In the genomic region with DNA sequence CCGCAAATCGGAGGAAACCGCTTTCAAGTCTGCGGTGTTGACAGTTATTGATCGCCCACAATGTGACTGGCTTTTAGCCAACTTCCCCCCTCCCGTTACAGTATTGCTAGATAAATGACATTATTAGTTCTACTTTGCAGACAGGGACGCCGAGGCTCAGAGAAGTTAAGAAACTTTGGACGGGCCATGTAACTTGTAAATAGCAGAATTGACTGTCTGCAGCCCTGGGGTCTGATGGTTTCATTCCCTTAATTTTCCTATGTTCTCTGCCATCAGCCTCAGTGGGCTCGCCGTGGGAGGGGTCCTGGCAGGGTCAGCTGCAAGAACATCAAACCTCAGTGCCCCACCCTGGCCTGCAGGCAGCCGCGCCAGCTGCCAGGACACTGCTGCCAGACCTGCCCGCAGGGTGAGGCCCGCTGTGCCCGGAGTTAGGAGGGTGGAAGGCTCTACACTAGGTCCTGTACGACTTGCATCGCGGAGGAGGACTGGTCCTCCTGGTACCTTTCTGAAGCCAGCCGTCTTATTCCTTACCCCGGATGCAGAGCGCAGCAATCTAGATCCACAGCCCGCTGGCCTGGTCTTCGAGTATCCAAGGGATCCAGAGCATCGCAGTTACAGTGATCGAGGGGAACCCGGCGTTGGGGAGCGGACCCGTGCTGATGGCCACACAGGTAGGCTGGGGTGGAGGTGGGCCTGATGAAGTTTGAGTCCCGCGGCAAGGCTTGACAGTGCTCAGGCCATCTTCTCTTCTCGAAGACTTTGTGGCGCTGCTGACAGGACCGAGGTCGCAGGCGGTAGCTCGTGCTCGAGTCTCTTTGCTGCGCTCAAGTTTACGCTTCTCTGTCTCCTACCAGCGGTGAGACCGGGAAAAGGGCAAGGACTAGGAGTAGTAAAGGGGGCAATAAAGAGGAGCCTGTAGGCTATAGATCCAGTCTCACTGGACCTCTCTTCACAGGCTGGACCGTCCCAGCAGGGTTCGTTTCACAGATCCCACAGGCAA, we compare ENCODE assay signal across 8 mouse cellular contexts. TPM values are rescaled to one million over a fixed set of nuclear protein-coding genes. Genes with fewer than 3 reads are reported as not detected.
DNase-seq lines count a peak whose midpoint lies in the region; ATAC-seq and TF ChIP-seq lines count a peak whose summit lies in the region.

Gene Thpo (minus strand): TSS at position 781 of the 1,000 bp plus-strand sequence.

- peaks cover 30% of the 10 kb centered on the region for H3K36me3 ChIP-seq in hindbrain, embryonic 13.5 days
- H3K36me3 ChIP-seq in midbrain, embryonic 12.5 days, result no peaks in the 10 kb centered on the region

- peaks cover 40% of the 10 kb centered on the region for H3K27me3 ChIP-seq in hindbrain, embryonic 13.5 days
- peaks cover 40% of the 10 kb centered on the region for H3K27me3 ChIP-seq in midbrain, embryonic 12.5 days

- peak within 1 kb of the TSS; percentile 96 for H3K4me2 ChIP-seq in hindbrain, embryonic 13.5 days
- H3K4me2 ChIP-seq in midbrain, embryonic 12.5 days (replicated peaks), result peak within 1 kb of the TSS; percentile 96

- intact Hi-C loops in left cerebral cortex, adult 2 months (cut with DNase I), result loop anchor here (1.0 to 2.0 kb wide), 3 partner anchors 12 to 91 kb away; partner anchors contain the start of genes Clcn2 and Polr2h

- H3K4me3 ChIP-seq in left cerebral cortex, adult 2 months, result peak within 1 kb of the TSS; percentile 84
- peak within 1 kb of the TSS; percentile 72 for H3K4me3 ChIP-seq in hindbrain, embryonic 13.5 days
- peak within 1 kb of the TSS; percentile 72 for H3K4me3 ChIP-seq in midbrain, embryonic 12.5 days

- H3K9me3 ChIP-seq in hindbrain, embryonic 13.5 days, result no peaks in the 10 kb centered on the region
- no peaks in the 10 kb centered on the region for H3K9me3 ChIP-seq in midbrain, embryonic 12.5 days

- no peak; the same call in 1 of the 2 replicates for TF ChIP-seq CTCF in left cerebral cortex, adult 2 months (IDR thresholded peaks at IDR 0.05)

- H3K27ac ChIP-seq in left cerebral cortex, adult 2 months, result peak within 1 kb of the TSS; percentile 97
- peak within 1 kb of the TSS; percentile 88 for H3K27ac ChIP-seq in hindbrain, embryonic 13.5 days
- H3K27ac ChIP-seq in midbrain, embryonic 12.5 days (replicated peaks), result peak within 1 kb of the TSS; percentile 77; the same call in 1 of the 2 replicates

- ATAC-seq in hindbrain, embryonic 13.5 days (ENCODE audit: low FRiP score), result no peak
- no peak for ATAC-seq in midbrain, embryonic 12.5 days (ENCODE audit: low FRiP score, low read depth)
- ATAC-seq in megakaryocyte progenitor cell, adult 5-6 weeks (replicated peaks; ENCODE audit: poor library complexity), result no peak

- peaks cover 25% of the 10 kb centered on the region for H3K4me1 ChIP-seq in hindbrain, embryonic 13.5 days (replicated peaks)
- H3K4me1 ChIP-seq in midbrain, embryonic 12.5 days, result peaks cover 23% of the 10 kb centered on the region

- H3K9ac ChIP-seq in hindbrain, embryonic 13.5 days, result peak within 1 kb of the TSS; percentile 89
- H3K9ac ChIP-seq in midbrain, embryonic 12.5 days (replicated peaks), result peak within 1 kb of the TSS; percentile 84

- 4% methylated on average over 45 of the region's 45 CpGs for WGBS in hindbrain, embryonic 13.5 days
- 4% methylated on average over 45 of the region's 45 CpGs for WGBS in midbrain, embryonic 12.5 days

- DNase-seq in left cerebral cortex, adult 2 months (ENCODE audit: extremely low spot score in 1 of 2, low spot score in 2 of 2), result no peak
- DNase-seq in left cerebral cortex, adult 8-10 months (ENCODE audit: low spot score in 2 of 2), result no peak
- peak; percentile 40 for DNase-seq in embryo, embryonic 9.5 days (ENCODE audit: extremely low spot score)
- DNase-seq in frontal cortex, postnatal 10 days (ENCODE audit: low spot score in 2 of 2), result no peak
- DNase-seq in gastrocnemius, postnatal 10 days, result no peak

RNA-seq across cellular contexts. Expression of gene Thpo, which starts in this region (rescaled TPM):
- total RNA-seq in left cerebral cortex, adult 2 months (2021), result 1 to 10 TPM; 7.5 to 8.7 TPM
- total RNA-seq in left cerebral cortex, adult 8-10 months (2022), result 1 to 10 TPM; 5.2 to 7.2 (median 5.8) TPM
- 0.88 and 1.1 TPM in 2 replicates for polyA plus RNA-seq in hindbrain, embryonic 13.5 days (2015; fragmentation: Nextera tagmentation; extraction: Ambion mirVana)
- 0.43 and 0.63 TPM in 2 replicates for polyA plus RNA-seq in midbrain, embryonic 12.5 days (2016; fragmentation: Nextera tagmentation; extraction: Ambion mirVana)
- total RNA-seq in megakaryocyte progenitor cell, adult 5-6 weeks (2015), result not detected in 2 replicates
- total RNA-seq in megakaryocyte progenitor cell, adult 5-6 weeks (2017), result not detected in 2 replicates
- total RNA-seq in gastrocnemius, postnatal 10 days (2021), result 1 to 10 TPM in 1 of 2 experiments, under 1 TPM in 1; 0.63 to 1.3 TPM
